Mouse (Mus musculus) olfactory bulb, adult 2 months (tissue): ENCODE results near the gene Iqgap2.

Source experiments
- CTCF ChIP-seq: fragments of 200-500 bp; IDR thresholded peaks from 2 replicates; pipeline ENCODE4 v1.5.1; 2012; ENCODE audit warnings: low read depth, mild to moderate bottlenecking, low read length, moderate library complexity; ENCODE audit not compliant: insufficient read depth
- POLR2A ChIP-seq: fragments of 200-500 bp; IDR thresholded peaks from 2 replicates; pipeline ENCODE4 v1.6.1; 2012; ENCODE audit warnings: mild to moderate bottlenecking, low read depth, low read length, moderate library complexity; ENCODE audit not compliant: insufficient read depth

GRCm38 (mm10) chr13:95880633-95881032, 11.1 kb downstream of the Iqgap2 start:
- no peak for TF ChIP-seq CTCF
- TF ChIP-seq POLR2A, result no peak
